Mouse (Mus musculus) embryo, embryonic 10 days (tissue): Measurements from ENCODE around the gene Zzef1.

ENCODE experiments used
- DNase-seq: peaks from one replicate; pipeline ENCODE4 v3.0.0-alpha.2; 2015; ENCODE audit warnings: low spot score

Zzef1 gene

DNA sequence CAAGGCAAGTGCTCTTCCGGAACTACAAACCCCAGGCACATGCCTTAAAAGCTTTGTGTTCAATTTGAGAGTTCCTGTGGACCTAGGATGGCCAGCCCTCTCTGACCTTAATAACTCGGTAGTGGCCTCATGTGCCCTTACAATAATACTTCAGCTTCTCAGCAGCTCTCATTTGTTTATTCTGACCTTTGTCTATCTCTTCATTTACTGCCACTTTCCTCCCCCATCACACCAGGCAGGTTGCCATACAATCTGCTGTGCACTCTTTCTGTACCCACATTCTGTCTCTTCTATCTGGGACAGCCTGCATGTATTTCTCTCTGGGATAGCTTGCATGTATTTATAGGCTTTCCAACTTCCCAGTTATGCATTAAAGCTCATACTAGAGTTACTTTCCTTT lies 10.5 kb downstream of the Zzef1 start:
- DNase-seq = no peak

DNA sequence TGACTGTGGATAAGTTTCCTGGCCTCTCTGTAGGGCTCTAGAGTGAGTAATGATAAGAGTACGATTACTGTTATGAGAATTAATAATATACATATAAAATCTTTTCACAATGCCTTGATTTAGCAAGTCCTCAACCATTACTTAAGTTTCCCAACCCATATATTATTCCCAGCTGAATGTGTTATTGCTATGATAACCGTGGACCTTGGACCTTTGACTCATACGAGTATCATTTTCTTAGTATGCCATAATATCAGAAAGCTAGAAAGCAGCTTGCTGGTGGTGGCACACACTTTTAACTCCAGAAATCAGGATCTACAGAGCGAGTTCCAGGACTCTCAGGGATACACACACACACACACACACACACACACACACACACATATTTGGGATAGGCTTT lies 12.0 kb downstream of the Zzef1 start:
- no peak for DNase-seq

DNA sequence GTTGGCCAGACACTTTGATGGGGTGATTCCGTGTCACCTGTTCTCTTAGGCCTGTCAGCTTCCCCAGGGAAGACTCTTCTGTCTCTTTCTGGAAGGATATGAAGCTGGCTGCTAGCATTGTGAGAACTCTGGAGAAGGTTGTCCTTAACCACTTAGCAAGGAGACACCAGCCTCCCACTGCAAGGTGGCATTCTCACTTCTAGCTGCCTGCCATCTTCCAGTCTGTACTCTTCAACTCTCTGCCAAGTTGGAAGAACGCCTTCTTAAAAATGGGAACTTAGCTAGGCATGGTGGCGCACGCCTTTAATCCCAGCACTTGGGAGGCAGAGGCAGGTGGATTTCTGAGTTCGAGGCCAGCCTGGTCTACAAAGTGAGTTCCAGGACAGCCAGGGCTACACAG lies 17.7 kb downstream of the Zzef1 start:
- no peak for DNase-seq

DNA sequence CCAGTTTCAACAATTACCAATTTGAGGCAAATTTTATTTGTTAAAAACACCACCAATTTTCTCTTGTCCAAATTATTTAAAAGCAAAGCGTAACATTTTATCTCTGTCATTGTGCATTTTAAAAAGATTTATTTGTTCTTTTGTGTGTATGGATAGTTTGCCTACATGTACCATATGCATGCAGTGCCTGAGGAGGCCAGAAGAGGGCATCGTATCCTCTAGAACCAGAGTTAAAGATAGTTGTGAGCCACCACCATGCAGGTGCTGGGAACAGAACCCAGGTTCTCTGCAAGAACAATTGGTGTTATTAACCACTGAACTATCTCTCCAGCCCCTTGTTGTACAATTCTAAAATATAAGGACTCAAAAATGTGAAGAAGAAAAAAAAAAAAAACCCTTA lies 18.2 kb downstream of the Zzef1 start:
- peak; percentile 18 for DNase-seq

DNA sequence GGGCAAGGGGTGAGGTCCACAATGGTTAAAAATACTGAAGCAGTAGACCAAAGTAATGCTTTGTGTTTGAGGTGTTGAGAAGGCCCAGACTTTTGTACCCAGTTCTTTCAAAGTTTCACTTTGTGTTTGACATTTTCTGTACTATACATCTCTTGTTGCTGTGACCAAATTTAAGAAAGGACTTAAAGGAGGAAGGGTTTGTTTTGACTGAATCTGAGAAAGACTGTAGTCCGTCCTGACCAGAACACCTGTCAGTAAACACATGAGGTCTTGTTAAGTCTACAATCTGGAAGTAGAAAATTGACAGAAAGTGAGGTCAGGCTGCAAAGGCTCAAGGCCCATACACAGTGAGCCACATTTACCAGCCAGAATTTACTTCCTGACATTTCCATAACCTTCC lies 20.8 kb downstream of the Zzef1 start:
- DNase-seq = no peak

DNA sequence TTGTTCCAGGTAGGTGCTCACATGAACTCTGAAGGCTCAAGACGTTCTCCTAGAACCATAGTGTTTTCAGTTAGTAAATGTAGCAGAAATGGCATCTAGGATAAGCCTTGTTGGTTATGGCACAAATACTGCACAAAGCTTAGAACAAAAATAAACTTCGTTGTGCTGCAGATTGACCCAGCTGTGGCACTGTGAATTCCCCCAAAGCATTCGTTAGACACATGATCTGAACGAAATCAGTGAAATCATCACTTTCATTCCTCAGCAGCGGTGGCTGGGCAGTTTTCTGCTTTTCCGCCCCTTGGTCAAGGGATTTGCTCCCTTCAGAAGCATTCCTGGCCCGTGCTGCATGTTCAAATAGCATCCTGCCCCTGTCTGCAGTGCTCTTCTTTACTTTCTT lies 22.0 kb downstream of the Zzef1 start:
- no peak for DNase-seq

DNA sequence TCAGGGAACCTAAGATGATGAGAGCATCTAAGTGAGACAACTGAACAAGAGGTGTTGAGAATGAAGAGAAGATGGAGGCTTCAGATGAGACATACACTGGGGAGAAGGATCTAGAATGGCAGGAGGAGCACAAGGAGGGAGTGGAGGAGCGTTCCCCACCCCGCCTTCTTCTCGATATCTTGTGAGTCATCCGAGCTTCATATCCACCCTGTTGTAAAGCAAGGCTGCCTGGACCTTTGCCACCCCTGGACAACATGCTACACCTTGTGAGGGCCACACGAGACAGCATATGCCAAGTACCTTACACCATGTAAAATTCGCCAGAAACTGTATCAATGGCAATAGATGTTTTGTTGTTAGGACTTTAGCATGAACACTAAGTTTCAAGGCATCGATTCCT lies 25.0 kb downstream of the Zzef1 start:
- DNase-seq = no peak

DNA sequence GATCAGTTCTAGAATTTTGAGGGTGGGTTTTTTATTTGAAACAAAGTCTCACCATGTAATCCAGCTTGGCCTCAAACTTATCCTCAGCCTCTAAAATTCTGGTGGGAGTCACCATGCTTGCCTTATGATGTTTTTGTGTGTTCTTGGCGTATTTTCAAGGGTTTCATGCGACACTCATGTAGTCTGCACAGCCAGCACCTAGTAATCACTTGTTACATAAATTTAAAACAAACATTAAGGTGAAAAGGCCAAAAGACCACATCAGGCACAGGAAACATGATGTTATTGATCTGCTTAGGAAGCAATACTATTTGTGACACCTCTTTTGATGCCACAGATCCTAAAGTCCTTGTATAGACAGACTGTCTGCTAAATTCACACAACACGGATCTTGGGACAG lies 33.8 kb downstream of the Zzef1 start:
- no peak for DNase-seq

DNA sequence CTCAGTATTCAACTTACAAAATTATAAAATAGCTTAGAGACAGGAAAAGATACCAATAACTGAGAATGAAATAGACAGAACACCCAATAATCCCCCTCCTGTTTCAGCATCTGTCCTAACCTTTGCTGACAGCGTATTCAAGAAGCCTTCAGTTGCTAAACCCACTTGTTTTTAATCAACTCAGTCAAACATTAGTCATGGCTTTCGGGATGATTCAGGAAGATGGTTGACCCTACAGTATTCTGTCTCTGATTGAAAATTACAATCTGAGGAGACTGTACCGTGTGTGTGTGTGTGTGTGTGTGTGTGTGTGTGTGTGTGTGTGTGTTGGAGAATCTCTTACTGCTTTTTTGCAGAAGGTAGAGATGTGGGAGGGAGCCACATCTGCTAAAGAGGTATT lies 46.7 kb downstream of the Zzef1 start:
- DNase-seq = no peak

DNA sequence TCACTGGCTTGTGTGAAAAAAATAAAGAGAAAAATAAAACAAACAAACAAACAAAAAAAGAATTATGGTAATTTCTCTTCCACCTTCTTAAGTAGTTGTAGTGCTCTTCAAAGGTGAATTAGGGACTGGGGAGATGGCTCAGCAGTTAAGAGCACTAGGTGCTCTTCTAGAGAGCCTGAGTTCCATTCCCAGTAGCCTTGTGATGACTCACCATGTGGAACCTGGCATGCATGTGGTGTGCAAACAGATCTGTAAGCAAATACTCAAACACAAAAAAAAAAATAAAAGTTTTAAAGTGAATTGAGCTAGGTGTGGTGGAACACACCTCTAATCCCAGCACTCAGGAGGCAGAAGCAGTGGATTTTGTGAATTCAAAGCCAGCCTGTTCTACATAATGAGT lies 47.5 kb downstream of the Zzef1 start:
- DNase-seq = no peak

DNA sequence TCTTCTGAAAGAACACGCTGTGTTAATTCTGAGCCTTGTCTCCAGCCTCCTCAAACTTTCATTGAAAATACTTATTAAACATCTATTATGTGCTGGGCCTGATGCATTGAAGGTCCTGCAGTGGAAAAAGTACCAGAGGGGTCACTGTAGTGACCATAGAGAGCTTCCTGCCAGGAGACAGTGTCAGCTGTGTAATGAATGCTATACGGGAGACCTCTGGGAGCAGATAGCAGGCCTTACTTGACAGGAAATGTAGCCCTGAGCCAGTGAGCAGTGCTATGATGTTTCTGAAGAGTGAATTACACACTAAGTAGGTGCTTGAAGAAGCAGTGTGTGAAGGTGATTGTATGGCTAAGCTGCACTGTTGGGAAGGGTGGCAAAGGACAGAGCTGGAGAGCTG lies 49.5 kb downstream of the Zzef1 start:
- no peak for DNase-seq

DNA sequence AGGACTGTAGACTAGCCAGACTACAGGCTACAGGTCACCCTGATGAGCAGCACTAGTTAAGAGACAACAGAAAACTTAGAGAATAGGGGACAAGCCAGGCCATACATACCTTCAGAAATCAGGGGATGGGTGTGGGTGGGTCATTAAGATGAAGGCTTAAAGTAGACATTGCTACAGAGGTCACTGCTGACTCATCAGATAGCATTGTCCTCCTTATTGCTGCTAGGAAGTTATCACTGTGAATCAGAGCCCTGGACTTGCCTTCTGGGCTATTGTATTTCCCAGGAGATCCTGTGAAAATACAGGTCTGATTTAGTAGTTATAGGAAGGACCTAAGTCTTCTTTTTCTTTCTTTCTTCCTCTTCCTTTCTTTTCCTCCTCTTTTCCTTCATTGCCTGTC lies 50.7 kb downstream of the Zzef1 start:
- DNase-seq = no peak

DNA sequence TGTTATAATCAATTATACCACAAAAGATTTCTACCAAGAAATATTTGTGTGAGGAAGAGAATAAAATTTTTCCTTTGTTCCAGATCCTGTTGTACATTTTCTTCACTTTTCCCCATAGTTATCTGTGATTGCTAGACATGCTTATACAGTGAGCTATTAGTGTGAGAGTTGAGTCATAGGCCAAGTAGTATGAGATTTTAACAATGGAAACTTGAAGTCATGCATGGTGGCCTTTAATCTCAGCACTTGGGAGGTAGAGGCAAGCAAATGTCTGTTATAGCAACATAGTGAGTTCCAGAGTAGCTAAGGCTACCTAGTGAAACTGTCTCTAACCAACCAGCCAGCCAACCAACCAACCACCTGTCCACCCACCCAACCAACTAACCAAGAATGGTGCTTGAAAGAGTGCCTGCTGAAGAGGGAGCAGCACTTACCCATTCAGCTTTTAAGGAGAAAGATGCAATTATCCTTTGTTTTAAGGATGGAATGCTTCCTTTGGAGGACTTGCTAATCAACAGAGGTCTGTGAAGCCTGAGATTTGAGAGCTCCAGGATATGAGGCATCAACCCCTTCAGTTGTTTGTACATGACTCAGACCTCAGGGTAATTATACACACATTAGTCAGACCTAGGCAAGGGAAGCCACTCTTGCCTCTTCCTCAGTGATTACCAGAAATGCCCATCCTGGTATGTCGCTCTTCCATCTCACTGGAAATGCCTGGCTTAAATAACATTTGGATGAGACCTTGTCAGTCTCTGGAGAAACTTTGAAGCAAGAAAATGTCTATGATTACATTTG lies 52.0 kb downstream of the Zzef1 start:
- no peak for DNase-seq

DNA sequence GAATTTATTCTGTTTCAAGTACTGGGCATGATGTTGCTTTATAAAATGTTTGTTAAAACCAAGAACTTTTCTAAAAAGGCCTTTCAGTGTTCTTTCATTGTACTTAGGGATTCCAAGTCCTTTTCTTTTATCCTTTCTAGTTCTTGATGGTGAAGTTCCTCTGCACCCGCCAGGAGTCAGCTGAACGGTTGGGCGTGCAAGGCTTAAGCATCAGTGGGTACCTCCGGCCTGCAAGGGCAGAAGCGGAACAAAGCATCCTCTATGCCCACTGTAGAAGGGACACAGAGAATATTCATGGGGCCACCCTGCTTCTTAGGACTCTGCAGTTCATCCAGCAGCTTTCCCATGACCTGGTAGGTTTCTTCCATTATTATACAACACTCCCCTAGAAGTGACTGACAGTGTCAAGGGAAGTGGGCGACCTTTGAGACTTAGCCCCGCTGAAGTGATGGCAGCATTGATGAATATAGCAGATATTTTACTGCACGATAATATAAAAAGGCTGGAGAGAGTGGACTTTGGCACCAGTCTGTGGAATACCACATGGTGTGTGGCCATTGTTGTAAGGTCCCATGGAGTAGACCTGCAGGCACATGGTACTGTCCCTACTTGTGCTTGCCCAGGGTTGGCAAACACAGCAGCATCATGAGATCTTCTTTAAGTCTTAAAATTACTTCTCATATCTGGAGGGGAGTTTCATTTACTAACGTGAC lies 54.5 kb downstream of the Zzef1 start:
- DNase-seq = no peak

DNA sequence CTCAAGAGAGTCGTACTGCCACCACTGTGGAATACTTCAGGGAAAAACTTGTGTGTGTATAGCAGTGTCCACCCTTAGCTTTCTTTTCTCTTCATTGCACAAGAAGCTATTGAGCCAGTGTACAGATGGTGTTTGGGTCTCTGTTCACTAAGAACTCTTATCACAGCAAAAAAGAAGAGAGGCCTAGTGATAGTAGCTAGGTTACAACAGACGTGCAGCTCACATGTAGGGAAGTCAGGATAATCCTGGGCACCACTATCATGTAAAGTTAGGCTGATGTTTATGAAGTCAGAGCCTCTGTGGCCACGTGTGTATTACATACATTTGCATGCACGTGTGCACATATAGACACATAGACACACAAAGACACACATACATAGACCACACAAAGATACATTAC lies 55.2 kb downstream of the Zzef1 start:
- no peak for DNase-seq

DNA sequence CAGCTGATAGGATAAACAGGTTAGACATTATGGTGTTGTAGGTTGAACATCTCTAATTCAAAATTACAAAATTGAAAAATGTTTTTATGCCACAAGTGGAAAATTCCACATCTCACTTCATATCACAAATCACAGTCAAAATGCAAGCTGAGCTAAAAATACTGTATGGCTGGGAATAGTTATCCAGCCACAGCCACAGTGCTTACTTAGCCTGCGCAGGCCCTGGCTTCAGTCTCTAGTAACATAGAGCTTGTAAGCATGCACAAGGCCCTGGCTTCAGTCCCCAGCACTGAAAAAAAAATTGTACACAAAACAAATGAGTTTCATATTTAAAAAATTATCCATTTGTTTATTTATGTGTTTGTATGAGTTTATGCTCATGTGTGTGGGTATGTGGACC lies 56.1 kb downstream of the Zzef1 start:
- no peak for DNase-seq

DNA sequence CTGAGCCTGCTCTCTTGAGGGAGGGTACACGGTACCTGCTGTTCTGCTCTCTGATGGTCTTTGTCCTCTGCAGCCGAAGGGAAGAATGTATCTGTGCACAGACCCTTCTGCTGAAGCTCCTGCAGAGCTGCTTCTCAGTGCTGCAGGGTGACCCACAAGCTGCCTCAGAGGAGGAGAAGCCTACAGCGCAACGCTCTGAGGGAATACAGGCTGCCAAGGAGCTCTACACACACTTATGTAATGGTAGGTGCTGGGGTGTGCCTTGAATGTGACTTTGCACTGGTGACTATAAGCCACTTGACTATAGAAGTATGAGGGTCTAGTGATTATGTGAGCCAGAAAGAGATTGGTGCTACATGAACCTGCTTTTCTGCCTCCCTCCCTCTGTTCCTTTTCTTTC lies 57.1 kb downstream of the Zzef1 start:
- no peak for DNase-seq

DNA sequence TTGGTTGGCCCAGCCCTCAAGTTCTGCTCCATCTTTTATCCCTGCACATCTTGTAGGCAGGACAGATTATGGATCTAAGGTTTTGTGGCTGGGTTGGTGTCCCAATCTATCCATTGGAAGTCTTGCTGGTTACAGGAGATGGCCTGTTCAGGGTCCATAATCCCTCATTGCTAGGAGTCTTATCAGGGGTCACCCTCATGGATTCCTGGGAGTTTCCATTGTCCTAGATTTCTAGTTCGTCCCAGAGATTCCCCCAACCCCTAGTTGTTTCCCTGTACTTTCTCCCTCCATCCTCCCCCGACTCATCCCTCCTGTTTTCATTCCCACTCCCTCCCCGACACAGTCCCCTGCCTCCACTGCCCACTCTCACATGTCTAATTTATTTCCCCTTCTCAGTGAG lies 58.2 kb downstream of the Zzef1 start:
- DNase-seq = no peak

DNA sequence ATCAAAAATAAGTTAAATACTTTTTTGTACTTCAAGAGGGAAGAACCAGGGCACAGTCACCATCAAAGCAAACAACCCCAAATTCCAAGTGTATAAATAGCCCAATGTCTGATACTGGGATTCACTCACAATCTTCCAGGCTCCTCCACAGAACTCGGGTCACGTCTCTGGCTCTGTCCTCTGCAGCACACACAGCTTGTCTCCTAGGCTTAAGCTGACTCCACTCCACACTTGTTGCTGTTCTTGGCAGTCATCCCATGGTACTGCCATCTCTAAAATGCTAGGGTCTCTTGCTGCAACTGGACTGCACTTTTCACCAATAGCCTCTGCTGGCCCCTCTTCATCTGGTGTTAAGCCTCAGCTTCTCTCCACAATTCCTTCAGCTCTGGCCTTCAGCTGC lies 60.7 kb downstream of the Zzef1 start:
- DNase-seq = no peak

DNA sequence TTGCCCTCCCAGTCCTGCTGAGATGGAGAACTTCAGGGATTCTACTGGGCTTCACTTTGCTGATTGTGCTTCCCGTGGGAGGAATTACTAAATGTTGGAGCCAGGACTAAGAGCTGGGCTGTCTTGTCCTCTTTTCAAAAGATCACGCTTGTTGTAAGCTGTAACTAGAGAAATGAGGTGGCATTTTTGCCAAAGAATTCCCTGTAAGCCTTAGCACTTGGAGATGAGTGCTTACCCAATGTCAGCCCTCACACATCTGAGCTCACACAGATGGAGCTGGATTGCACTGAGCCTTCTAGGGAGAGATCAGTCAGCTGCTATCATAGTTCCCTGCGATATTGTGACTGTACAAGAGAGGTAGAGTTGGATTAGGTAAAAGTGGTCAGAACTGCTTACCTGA lies 65.2 kb downstream of the Zzef1 start:
- DNase-seq = no peak

DNA sequence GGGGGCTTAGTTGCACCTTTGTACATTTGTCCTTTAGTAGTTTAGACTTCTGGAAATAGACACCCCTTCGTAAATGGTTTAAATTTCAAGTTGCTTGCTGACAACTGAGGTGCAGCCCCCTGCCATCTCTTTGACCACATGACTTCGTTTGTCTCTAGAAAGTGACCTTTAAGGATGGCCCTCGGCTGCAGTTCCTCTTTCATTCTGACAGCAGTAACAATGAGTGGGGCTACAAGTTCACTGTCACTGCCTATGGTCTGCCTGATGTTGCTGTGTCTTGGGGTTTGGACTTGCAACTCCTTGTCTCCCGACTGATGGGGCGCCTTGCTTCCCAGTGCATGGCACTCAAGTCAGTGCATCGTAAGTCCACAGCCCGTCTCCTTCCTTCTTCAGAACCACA lies 70.4 kb downstream of the Zzef1 start:
- DNase-seq = no peak

DNA sequence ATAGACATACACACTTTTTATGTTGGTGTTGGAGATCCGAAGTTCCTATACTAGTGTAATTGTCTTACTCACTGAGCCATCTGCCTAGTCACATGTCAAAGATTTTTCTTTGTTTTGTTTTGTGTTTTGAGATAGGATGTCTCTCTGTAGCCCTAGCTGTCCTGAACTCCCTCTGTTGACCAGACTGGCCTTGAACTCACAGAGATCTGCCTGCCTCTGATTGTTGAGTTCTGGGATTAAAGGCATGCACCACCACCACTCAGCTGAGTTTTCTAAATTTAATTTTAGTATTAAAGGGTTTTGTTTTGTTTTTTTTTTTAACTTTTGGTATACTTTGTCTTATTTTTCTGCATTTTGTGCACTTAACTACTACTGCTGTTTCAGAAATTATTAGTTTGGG lies 76.0 kb downstream of the Zzef1 start:
- DNase-seq = no peak

DNA sequence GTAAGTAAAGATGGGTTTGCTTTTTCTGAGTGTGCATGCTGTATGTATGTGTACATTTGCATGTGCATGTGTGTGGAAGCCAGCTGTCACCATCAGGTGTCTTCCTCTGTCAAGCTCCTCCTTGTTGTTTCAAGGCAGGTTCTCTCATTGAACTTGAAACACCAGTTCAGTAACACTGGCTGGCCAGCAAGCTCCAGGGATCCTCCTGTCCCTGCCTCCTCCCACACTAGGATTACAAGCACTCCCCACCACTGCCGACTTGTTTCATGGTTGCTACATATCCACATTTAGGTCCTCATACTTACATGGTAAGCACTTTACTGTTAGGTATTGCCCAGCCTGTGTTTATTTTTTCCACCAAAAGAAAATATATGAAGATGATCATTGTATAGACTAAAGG lies 96.6 kb downstream of the Zzef1 start:
- DNase-seq = no peak

DNA sequence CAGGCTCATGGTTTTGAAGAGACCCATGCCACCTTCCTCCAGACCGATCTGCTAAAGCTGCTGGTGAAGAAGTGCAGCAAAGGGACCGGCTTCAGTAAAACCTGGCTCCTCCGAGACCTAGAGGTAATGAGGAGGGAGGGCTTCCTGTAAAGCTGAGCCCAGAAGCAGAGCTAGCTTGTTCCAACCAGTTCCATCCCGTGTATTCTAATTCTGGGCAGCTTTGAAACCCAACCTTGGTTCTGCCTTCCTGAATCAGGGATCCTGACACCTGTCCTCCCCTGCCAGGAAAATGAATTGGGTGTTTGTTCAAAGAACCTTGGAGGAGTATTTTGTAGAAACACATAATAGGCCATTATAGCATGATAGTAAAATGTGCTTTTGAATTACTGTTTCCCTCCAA lies 112.4 kb downstream of the Zzef1 start:
- DNase-seq = no peak
